In genomic region chr9:32409060-32409961, GRCm38 (mm10) we compare ENCODE assay signal across 10 mouse cellular contexts. TPM values are rescaled to one million over a fixed set of nuclear protein-coding genes. Genes with fewer than 3 reads are reported as not detected.
A peak's percentile ranks its signal among the peaks of the same experiment; 100 is the strongest.
DNase-seq lines count a peak whose midpoint lies in the region; ATAC-seq and TF ChIP-seq lines count a peak whose summit lies in the region.
"Had no signal": no experiment of that assay in that cellular context is flagged by ENCODE, and none has a peak within 500 bp of the region (broad histone marks: within the 10 kb centered on the region; RNA-seq: fewer than 3 reads in every experiment).

No protein-coding gene starts in this region.

- 6% methylated on average over 47 of the region's 47 CpGs for WGBS in heart, adult 2 months
- 3% methylated on average over 47 of the region's 47 CpGs for WGBS in heart, embryonic 15.5 days
- WGBS in limb, embryonic 11.5 days: under 1% methylated on average over 47 of the region's 47 CpGs

- no peak for TF ChIP-seq EP300 in heart, adult 2 months (IDR thresholded peaks at IDR 0.05; ENCODE audit: insufficient read depth, low read depth, low read length)

- no peak overlapping the region for H3ac ChIP-seq in myocyte (ENCODE audit: control insufficient read depth, insufficient read length)

- peaks cover 2% of the 10 kb centered on the region for H3K4me1 ChIP-seq in heart, adult 2 months (ENCODE audit: control insufficient read depth, insufficient read depth, low read length)
- peaks cover 17% of the 10 kb centered on the region for H3K4me1 ChIP-seq in heart, embryonic 15.5 days (replicated peaks)
- peaks cover 16% of the 10 kb centered on the region for H3K4me1 ChIP-seq in limb, embryonic 11.5 days (ENCODE audit: control insufficient read depth, insufficient read depth, low read length)

- TF ChIP-seq CTCF in heart, adult 2 months (IDR thresholded peaks at IDR 0.05): no peak

- no peaks in the 10 kb centered on the region for H3K9me3 ChIP-seq in heart, embryonic 15.5 days (replicated peaks)
- H3K9me3 ChIP-seq in limb, embryonic 11.5 days (ENCODE audit: control insufficient read depth, low read length): no peaks in the 10 kb centered on the region

- peak overlapping the region; percentile 47 for H3K4me3 ChIP-seq in heart, adult 2 months
- peak overlapping the region; percentile 59 for H3K4me3 ChIP-seq in heart, embryonic 15.5 days
- peak overlapping the region; percentile 48 for H3K4me3 ChIP-seq in limb, embryonic 11.5 days (ENCODE audit: low read depth, low read length)
- no peak overlapping the region for H3K4me3 ChIP-seq in myocyte

- intact Hi-C loops in heart, adult 2 months (cut with DNase I): loop anchor here (5.0 to 10.0 kb wide), 5 partner anchors 48 to 838 kb away; no protein-coding TSS in a partner anchor

- peak overlapping the region; percentile 32 for H3K27ac ChIP-seq in heart, adult 2 months
- H3K27ac ChIP-seq in heart, embryonic 15.5 days: no peak overlapping the region
- peak overlapping the region; percentile 95 for H3K27ac ChIP-seq in limb, embryonic 11.5 days (replicated peaks; ENCODE audit: low read depth, low read length)

- no peaks in the 10 kb centered on the region for H3K36me3 ChIP-seq in heart, adult 2 months (ENCODE audit: control insufficient read depth, insufficient read depth, low read length)
- no peaks in the 10 kb centered on the region for H3K36me3 ChIP-seq in heart, embryonic 15.5 days
- H3K36me3 ChIP-seq in limb, embryonic 11.5 days (ENCODE audit: control insufficient read depth, insufficient read depth, low read length): no peaks in the 10 kb centered on the region
- H3K36me3 ChIP-seq in myocyte (ENCODE audit: control insufficient read depth, insufficient read depth): no peaks in the 10 kb centered on the region

- no peaks in the 10 kb centered on the region for H3K27me3 ChIP-seq in heart, adult 2 months (ENCODE audit: control insufficient read depth, insufficient read depth, low read length)
- H3K27me3 ChIP-seq in heart, embryonic 15.5 days: peaks cover 12% of the 10 kb centered on the region; the same call in 1 of the 2 replicates
- no peaks in the 10 kb centered on the region for H3K27me3 ChIP-seq in limb, embryonic 11.5 days (ENCODE audit: control insufficient read depth, insufficient read depth, low read length)
- peaks cover 60% of the 10 kb centered on the region for H3K27me3 ChIP-seq in myocyte (ENCODE audit: control insufficient read depth, insufficient read depth, insufficient read length)
- H3K27me3 ChIP-seq: CH12.LX had no signal

- DNase-seq in heart, adult 2 months: peak; percentile 34 to 50
- no peak for DNase-seq in heart, adult 8-10 months (ENCODE audit: low spot score)
- DNase-seq in embryo, embryonic 10.5 days (ENCODE audit: low spot score): peak; percentile 80
- peak; percentile 86 for DNase-seq in limb, embryonic 11.5 days (ENCODE audit: low spot score)
- no peak for DNase-seq in layer of hippocampus, adult 18-20 months (ENCODE audit: low spot score in 2 of 2)
- DNase-seq in cerebellum, adult 11-12 months: no peak

- H3K4me2 ChIP-seq in heart, embryonic 15.5 days: peak overlapping the region; percentile 97
- peak overlapping the region; percentile 95 for H3K4me2 ChIP-seq in limb, embryonic 11.5 days (ENCODE audit: low read depth, severe bottlenecking)
- peak overlapping the region; percentile 30 for H3K4me2 ChIP-seq in myocyte (ENCODE audit: low read depth)

- TF ChIP-seq POLR2A in heart, adult 2 months (IDR thresholded peaks at IDR 0.05; ENCODE audit: insufficient read depth, low read depth, low read length): no peak
- no peak for TF ChIP-seq POLR2A in myocyte (IDR thresholded peaks at IDR 0.05; ENCODE audit: insufficient read length, low read depth)

- ATAC-seq in heart, embryonic 15.5 days (replicated peaks; ENCODE audit: insufficient number of reproducible peaks, insufficient read depth, low FRiP score, low read depth): no peak
- peak; percentile 77 for ATAC-seq in limb, embryonic 11.5 days (ENCODE audit: insufficient number of reproducible peaks, low FRiP score, low TSS enrichment, low read depth)

- no peaks in the 10 kb centered on the region for H3K79me2 ChIP-seq in heart, adult 2 months (replicated peaks; ENCODE audit: control insufficient read depth, insufficient read depth, low read length)
- no peaks in the 10 kb centered on the region for H3K79me2 ChIP-seq in myocyte (ENCODE audit: control insufficient read depth, insufficient read depth)

- peak overlapping the region; percentile 83 for H3K9ac ChIP-seq in heart, adult 2 months (ENCODE audit: low read depth, low read length)
- H3K9ac ChIP-seq in heart, embryonic 15.5 days: peak overlapping the region; percentile 59
- H3K9ac ChIP-seq in limb, embryonic 11.5 days (ENCODE audit: low read length): peak overlapping the region; percentile 90

TF ChIP-seq in myocyte, 11 proteins besides CTCF, POLR2A, EP300 and RAD21:
- TF ChIP-seq TCF3 (IDR thresholded peaks at IDR 0.05; ENCODE audit: insufficient read length, low read depth) (no peak), E2F4 (IDR thresholded peaks at IDR 0.05; ENCODE audit: insufficient read depth) (no peak), CEBPB (IDR thresholded peaks at IDR 0.05; ENCODE audit: insufficient read depth, poor library complexity, severe bottlenecking) (no peak), REST (IDR thresholded peaks at IDR 0.05; ENCODE audit: insufficient read depth, insufficient read length) (no peak), POLR2AphosphoS2 (IDR thresholded peaks at IDR 0.05; ENCODE audit: insufficient read length, low read depth) (no peak), MYOG (IDR thresholded peaks at IDR 0.05; ENCODE audit: control insufficient read depth in 1 of 3, insufficient read depth in 1 of 3, insufficient read length in 2 of 3, low read depth in 2 of 3) (no peak), MAX (IDR thresholded peaks at IDR 0.05; ENCODE audit: low read depth) (no peak), SRF (IDR thresholded peaks at IDR 0.05; ENCODE audit: control insufficient read depth, insufficient read length, low read depth) (no peak), USF1 (IDR thresholded peaks at IDR 0.05; ENCODE audit: low read depth) (no peak), TCF12 (IDR thresholded peaks at IDR 0.05; ENCODE audit: insufficient read depth, poor library complexity, severe bottlenecking) (no peak), MYOD1 (IDR thresholded peaks at IDR 0.05; ENCODE audit: control insufficient read depth in 1 of 3, insufficient read length in 2 of 3, low read depth in 2 of 3) (no peak)

RNA-seq across cellular contexts. Expression of gene Kcnj1, which starts 37.0 kb away (rescaled TPM):
- not detected for total RNA-seq in heart, adult 2 months (2021)
- polyA plus RNA-seq in heart, adult 2 months (2012; rRNA removed): not detected in 2 replicates
- total RNA-seq in heart, adult 8-10 months (2022): not detected
- 0.08 TPM in 1 of 2 replicates, not detected in the other for polyA plus RNA-seq in heart, embryonic 15.5 days (2015; fragmentation: Nextera tagmentation; extraction: Ambion mirVana)
- not detected in 2 replicates for polyA plus RNA-seq in limb, embryonic 11.5 days (2014; fragmentation: Nextera tagmentation; extraction: Ambion mirVana)
- polyA plus RNA-seq in myocyte (2012; fragmentation: generic; extraction: Trizol): not detected
- total RNA-seq in layer of hippocampus, adult 18-20 months (2021): not detected
- total RNA-seq: hematopoietic stem cell, adult 5-6 weeks had no signal

Comparison
In these comparisons a context has a peak if more than half of its experiments do, and no peak if none do; other contexts are left out.
1. DNase-seq: peak in heart, adult 2 months (2 of 2), embryo, embryonic 10.5 days (single experiment) and limb, embryonic 11.5 days (single experiment); none in heart, adult 8-10 months (single experiment), layer of hippocampus, adult 18-20 months (0 of 2) and cerebellum, adult 11-12 months (single experiment).
2. H3K4me2 ChIP-seq: peak in every context shown above with its lines; median percentile 97 in heart, embryonic 15.5 days; 95 in limb, embryonic 11.5 days; 30 in myocyte.
3. Peak in every context shown above with its lines, with median percentiles within 50 percentile points of each other: H3K9ac ChIP-seq.